Mouse (Mus musculus) liver, postnatal 0 days (tissue): ENCODE measurements at regions not wholly inside any gene's neighbourhood (a gene's known extent, or its start where the extent isn't known, plus 50 kb on each side); places are given as distances from the start of the nearest gene placed in this dataset.

Experiments
- CTCF ChIP-seq: sonication (generic); IDR thresholded peaks from 2 replicates; pipeline ENCODE4 v1.5.1; 2016; ENCODE audit warnings: antibody characterized with exemption, low read depth
- EP300 ChIP-seq: IDR thresholded peaks from 2 replicates; pipeline ENCODE4 v1.6.1; 2016; ENCODE audit warnings: antibody characterized with exemption, low read depth, mild to moderate bottlenecking

DNA sequence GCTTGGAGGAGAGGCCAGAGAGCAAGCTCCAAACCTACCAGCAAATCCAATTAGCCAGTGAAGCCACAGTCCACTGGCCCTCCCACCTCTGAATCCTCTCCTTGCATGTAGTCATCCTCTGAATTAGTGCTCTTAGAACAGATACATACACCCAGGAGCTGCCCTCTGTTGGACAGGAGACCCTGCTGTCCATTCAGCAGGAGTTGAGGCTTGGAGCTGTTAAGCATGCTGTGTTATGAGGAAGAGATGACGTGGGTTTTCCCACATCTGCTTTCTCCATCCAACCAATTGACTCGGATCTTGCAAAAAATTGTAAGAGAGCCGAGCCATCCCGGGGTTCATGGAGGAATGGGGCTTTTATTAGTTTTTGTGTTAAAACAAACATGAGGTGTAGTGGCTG is 160.7 kb downstream of the Ackr3 start:
- TF ChIP-seq CTCF: no peak
- TF ChIP-seq EP300: no peak
